Mouse (Mus musculus) gastrocnemius, adult 8-10 months (tissue): Measurements from ENCODE around the gene Zfp503. TPM values are rescaled to one million over a fixed set of nuclear protein-coding genes. Genes with fewer than 3 reads are reported as not detected.
A peak's percentile ranks its signal among the peaks of the same experiment; 100 is the strongest.

Source experiments
- DNase-seq, 2 experiments: peaks; one replicate each; pipeline ENCODE4 v3.0.0; 2022; ENCODE audit warnings: low spot score in 2 of 2
- microRNA-seq: library from miRNA; unstranded; fragments of <30 nt; microRNA quantifications from one replicate; pipeline ENCODE4 v1.2.0, GENCODE M21; 2022
- total RNA-seq, 4 experiments: library from RNA; stranded (reverse); gene quantifications; 2 replicates each; pipeline ENCODE4 v1.2.4; 2022

The Zfp503 gene
- total RNA-seq, 4 experiments from 2014 or later, result 5.8 to 17.2 (median 10.4) TPM

DNA sequence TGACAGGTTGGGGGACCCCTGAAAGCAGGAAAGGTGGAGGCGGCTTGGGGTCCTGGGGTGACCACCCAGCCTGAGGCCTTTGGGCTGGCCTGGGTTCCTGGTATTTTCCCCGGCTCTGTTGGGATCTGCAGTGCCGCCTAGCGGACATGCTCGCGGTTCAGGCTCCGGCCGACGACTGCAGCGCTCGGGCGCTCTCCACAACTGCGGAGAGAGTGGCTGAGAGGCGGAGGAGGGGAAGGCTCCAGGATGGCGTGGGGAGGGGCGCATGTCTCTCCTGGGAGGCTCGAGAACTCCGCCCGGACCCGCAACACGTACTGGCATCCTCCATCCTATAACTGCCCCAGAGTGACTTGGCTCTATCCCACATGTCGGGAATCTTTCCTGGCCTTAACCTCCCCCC is 7.9 kb downstream of the Zfp503 start:
- peak; percentile 67 to 74 for DNase-seq

DNA sequence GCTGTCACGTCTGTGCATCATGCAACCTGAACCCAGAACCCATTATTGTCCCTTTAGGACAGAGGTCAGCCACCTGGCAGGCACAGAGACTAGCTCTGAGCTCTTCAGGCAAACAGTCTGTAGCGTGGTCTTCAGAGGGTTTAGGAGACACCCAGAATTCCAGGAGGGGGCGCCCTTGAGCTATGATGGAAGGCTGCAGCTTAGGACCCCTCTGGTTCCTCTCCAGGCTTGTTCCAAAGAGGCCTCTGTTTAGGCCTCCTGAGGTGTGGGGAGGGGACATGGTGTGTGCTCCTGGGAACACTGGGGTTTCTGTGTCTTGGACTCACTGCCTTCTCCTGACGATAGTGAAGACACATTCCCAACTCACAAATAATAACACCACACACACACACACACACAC is 20.4 kb downstream of the Zfp503 start:
- DNase-seq, result peak; percentile 35 to 55

DNA sequence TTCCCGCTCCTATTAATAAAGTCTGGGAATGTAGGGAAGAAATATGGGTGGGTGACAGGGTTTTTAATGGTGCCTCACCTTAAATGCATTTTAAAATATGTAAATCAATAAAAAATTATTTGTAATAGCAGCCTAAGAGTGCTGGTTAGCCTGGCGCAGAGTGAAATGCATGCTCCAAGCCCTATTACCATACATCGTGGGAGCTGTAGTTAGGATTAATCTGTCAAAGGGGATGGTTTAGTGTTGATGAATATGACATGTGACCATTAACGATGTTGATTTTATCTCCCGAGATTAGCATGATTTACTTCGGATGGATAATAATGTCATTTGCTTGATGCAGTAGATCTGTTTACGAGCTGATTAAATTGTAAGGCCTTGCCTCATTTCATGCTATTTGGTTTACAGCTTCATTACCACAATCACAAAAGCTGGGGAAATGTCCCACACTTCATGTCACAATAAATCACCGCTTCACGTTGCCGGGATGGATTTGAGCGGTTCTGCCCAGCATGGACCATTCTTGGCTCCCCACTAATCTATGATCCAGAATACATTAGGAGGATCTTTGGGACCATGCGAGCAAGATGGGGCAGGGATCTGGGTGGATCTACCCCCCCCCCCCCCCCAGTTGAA is 21.9 kb downstream of the Zfp503 start:
- no peak for DNase-seq

DNA sequence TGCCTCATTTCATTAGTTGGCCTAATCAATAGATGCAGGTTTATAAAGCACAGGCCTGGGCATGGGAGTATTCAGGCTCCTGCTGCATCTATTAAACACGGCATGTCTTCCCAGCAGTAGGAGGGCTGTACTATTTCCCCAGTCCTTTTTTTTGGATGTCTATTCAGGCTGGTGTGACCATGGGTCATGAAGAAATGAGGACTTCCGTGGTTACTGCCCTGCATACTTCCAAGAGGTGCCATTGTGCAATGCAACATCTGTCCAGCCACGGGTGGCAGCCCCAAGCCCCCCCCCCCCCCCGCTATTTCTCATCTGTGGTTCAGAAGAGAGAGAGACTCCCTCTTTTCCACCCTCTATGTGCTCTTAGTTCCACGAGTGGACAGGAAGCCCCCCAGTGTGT is 23.1 kb downstream of the Zfp503 start:
- DNase-seq, result no peak

DNA sequence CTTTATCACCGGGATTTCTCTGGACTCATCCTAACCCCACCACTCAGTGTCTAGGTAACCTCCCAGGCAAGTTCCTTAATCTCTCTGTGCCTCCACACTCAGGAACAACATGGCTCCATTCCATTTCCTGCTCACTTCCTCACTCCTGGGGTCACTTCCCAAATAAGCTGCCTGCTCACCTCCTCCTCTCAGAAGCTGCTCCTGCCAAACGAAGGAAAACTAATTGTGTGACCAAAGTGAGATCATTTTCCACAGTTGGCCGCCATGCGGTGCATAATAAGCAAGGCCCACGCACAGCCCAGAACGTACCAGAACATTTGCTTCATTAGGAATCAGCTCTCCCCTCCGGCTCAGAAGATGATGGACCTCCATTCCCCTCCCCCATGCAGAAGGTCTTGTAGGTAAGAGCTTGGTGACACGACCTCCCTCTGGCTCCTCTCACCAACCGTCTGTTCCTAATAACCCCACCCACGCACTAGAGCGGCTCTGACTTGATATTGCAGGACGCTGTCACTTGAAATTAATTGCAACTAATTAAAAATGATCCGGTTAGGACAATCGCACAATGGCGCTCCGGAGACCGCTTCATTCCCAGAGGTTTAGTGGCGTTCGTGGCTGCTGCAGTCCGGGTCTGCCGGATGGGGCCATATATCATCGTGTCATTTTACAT is 26.9 kb downstream of the Zfp503 start:
- DNase-seq, result no peak

DNA sequence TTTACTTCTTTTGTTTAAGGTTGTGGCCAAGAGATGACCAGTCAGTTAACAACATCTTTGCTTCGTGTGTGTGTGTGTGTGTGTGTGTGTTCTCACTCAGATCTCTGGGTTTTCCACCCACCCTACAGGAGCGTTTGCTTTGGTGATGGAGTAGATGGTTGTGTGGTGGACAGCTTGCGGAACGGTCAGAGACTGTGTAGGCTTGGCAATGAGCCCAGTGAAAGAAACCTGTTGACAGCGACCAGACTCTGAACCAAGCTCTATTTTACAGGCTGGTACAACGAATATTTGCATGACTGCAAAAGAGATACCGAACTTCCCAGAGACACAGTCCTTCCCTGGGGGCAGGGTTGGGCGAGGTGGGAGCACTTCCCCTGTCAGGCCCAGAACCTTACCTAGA is 30.2 kb downstream of the Zfp503 start:
- no peak for DNase-seq

DNA sequence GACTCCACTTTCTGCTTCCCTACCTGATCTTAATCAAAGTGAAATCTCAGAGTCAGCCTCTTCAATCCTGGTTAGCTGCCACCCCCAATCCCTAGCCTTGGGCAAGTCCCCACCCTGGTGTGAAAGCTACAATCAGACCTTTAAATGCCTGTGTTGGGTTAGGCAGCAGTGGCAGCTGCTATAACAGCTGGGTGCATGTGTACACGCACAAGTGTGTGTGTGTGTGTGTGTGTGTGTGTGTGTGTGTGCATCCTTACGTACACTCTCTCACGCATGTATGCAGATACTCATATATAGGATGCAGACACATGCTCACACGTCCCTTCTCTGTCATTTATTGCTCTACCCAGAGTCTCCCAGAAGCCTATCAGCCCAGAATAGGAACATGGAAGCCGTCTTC is 30.8 kb downstream of the Zfp503 start:
- no peak for DNase-seq

DNA sequence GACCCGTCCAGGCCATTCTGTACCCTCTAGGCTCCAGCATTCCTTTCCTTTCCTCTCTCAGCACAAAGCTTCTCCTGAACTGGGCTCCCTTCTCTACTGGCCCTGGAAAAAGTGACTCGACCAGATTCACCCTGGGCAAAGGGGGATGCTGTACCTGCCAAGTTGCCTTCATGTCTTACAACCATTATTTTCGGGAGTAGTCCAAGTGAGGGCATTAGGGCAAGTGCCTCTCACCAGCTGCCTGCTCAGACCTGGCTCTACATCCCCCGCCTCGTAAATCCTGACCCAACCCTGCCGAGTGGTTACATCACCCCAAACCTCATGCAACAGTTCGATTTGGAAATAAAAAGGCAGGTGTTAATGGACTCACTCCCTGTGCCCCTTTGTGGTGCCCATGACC is 36.9 kb downstream of the Zfp503 start:
- no peak for DNase-seq

DNA sequence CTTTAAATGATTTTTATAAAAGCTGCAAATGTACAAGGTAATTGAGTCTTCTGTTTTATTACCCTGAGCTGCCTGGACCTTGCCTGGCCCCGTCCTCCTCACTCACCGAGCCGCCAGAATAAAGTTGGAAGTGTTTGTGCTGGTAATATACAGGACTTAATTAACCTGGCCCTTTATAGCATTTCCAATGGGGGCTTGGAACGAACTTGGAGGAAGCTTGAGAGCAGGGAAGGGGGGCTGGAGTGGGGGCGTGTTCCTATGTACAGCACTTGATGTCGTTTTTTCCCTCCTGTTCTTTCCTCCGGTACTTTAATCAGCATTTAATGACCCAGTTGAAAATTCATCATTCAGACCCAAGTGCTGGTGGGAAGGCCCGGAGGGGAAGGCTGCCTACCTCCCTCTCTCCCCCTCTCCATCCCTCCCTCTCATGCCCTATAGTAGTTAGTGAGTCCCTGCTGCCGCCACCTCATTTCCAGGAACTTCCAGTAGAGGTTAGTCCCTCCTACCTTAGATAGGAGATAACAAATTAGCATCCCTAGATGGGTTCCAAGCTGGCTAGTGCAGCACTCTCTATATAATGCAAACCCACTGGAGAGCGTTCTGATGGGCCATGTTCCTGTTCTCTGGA is 37.4 kb downstream of the Zfp503 start:
- no peak for DNase-seq

DNA sequence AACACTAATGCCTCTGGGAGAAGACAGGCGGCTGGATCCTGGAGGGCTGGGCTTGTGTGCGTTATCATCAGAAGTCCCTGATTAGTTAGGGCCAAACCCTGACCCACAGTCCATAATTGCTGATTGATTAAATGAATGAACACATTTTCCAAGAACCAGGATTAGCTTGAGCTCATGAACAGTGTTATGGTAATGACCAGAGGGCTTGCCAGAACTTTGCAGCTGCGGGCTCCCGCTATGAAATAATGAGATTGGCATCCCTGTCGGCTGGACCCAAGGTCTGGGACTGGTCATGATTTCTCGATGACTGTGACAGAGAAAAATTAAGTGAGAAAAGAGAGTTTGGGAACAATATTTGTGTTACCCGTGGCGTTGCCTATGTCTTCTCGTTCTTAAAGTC is 44.5 kb downstream of the Zfp503 start:
- no peak for DNase-seq

DNA sequence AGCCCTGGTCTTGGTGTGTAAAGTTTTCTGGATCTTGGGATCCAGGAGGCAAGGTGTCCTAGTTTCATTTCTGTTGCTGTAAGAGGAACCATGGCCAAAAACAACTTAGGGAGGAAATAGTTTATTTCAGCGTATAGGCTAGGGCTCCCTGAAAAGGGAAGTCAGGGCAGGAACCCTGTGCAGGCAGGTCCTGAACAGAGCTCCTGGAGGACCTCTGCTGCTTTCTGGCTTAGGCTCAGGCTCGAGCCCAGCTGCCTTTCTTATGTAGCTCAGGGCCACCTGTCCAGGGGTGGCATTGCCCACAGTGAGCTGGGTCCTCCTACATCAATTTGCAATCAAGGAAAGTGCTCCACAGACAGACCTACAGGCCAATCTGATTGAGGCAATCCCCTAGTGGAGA is 47.8 kb downstream of the Zfp503 start:
- DNase-seq, result no peak

DNA sequence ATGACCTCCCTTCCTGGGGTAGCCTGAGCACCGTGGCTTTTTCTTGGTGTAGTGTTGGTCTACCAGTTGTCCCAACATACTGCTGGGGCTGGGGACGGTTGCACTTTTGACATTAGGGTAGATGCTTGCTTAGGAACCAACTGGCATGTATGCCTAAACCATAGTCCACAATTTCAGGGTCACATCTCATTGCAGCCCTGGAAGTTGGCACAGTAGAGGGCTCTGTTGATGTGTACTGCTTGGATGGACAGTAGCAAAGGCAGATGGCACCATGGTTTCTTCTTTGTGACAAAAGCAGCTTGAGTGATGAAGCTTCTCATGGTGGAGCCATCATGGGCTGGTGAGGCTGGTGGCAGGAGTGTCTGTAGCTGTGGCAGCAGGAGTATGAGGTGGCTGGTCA is 52.3 kb downstream of the Zfp503 start:
- DNase-seq, result no peak

DNA sequence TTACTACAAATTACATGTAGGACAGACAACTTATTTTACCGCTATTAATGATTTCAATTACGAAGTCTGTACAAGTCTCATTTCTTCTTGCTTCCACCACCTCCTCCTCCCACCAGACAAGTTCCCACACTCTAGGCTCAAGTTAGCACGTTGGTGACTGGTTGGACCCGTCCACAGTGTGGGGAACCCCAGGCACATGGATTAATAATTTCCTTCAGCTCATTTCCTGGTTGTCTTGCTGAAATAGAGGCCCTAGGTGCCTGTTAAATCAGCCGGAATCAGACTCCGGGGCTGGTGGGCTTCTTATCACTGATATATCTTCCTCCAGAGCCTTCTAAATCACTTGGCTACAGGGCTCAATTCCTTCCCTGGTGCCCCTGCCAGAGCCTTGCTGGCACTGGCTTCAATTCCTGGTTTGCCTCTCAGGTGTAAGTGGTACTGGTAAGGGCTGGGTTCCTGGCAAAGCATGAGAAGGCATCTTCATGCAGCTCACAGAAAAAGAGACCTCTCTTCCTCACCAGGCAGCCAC is 53.2 kb downstream of the Zfp503 start:
- DNase-seq, result no peak

Small RNAs within 50 kb of the gene (microRNA-seq; reads per million reads assigned to microRNA genes)
- gene Gm27532, result not detected

Other genes starting within 250 kb of the Zfp503 start
- 10 to 100 TPM; 67.9 to 82.1 (median 78.9) TPM for gene Samd8, start 239.1 kb downstream of the Zfp503 start, total RNA-seq
- 100 to 1,000 TPM; 220 to 268 (median 238) TPM for gene Dusp13, start 238.4 kb downstream of the Zfp503 start, total RNA-seq
- 100 to 1,000 TPM; 328 to 342 (median 331) TPM for gene Vdac2, start 164.4 kb downstream of the Zfp503 start, total RNA-seq
- gene Comtd1, start 140.6 kb downstream of the Zfp503 start, total RNA-seq, result 10 to 100 TPM in 2 of 4 experiments, 1 to 10 TPM in 2; 6.5 to 11.5 (median 9.7) TPM
- gene Lrmda, start 30.1 kb upstream of the Zfp503 start, total RNA-seq, result 1 to 10 TPM; 2.2 to 3.2 (median 2.6) TPM